Mouse (Mus musculus) thymus, postnatal 0 days (tissue): Measurements from ENCODE around the gene Unc5a. TPM values are rescaled to one million over a fixed set of nuclear protein-coding genes. Genes with fewer than 3 reads are reported as not detected.

ENCODE experiments used
- DNase-seq: peaks from one replicate; pipeline ENCODE4 v3.0.0-alpha.2; 2015; ENCODE audit warnings: low spot score
- polyA plus RNA-seq: library from polyadenylated mRNA; unstranded; fragments of >200 nt; fragmentation: Nextera tagmentation; extraction: Ambion mirVana; gene quantifications from 2 replicates; pipeline ENCODE4 v1.2.1, GENCODE M21; 2015

The Unc5a gene
- polyA plus RNA-seq, 1 experiment from 2014 or later, result 0.75 TPM

- no peak for DNase-seq
Measured at GRCm38 (mm10) chr13:55002090-55002489, 52.9 kb downstream of the Unc5a start.

DNA sequence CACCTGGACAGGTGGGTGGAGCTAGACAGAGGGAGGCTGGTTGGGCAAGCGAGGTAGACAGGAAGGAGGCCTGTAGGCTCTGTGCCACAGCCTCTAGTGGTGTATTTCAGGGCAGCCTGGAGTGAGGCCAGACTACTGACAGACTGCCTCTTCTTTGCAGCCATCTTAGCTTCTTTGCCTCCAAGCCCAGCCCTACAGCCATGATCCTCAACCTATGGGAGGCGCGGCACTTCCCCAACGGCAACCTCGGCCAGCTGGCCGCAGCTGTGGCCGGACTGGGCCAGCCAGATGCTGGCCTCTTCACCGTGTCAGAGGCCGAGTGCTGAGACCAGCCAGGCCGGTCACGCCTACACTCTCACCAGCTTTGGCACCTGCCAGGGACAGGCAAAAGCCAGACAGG is 55.4 kb downstream of the Unc5a start:
- DNase-seq, result no peak

GRCm38 (mm10) chr13:55005691-55006414 is 56.6 kb downstream of the Unc5a start:
- DNase-seq, result no peak

DNA sequence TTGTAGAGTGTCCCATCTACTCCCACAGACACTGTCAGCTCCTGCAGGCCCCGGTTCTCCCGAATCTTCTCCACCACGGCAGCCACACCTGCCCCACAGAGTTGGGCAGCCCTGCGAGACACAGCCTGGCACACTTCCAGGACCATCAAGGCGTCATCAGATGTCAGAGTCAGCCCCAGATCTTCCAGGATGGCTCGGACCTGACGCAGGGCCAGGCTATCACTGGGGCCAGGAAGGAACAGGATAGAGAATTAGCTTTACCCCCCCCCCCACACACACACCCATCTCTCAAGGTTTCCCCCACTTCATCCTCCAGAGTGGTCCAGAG is 57.2 kb downstream of the Unc5a start:
- DNase-seq, result no peak

DNA sequence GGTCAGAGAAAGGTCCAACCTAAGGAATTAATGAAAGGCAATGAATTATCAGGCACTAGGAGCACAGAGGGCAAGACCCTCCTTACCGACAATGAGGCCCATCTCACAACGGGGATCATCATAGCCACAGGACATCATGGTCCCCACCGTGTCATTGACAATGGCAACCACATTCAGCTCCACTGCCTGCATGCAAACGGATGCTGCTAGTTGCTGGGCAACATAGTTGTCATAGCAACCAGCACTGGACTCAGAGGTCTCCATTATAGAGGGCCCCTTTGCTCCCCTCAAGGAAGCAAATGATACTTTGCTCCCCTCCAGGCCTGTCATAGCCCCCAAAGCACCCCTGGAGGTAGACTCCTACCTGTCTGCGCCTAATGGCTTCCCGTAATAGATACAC is 59.4 kb downstream of the Unc5a start:
- no peak for DNase-seq

DNA sequence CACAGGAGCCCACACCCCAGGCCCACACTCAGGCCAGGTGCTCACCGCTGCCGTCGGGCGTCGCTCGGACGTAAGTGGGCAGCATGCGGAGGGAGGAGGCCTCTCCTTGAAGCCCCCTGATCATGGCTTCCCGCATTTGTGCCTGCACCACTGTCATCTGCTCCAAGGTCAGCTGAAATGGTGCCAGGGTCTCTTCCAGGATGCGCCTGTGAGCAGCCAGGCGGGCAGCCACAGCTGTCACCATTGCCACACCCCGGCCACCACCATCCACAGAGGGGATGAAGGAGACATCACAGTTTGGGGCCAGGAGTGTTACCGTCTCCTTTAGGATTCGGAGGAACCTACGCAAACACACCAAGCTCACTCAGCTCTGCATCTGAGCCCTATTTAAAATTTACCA is 61.9 kb downstream of the Unc5a start:
- DNase-seq, result no peak

GRCm38 (mm10) chr13:55011981-55012478 is 62.8 kb downstream of the Unc5a start:
- DNase-seq, result no peak

DNA sequence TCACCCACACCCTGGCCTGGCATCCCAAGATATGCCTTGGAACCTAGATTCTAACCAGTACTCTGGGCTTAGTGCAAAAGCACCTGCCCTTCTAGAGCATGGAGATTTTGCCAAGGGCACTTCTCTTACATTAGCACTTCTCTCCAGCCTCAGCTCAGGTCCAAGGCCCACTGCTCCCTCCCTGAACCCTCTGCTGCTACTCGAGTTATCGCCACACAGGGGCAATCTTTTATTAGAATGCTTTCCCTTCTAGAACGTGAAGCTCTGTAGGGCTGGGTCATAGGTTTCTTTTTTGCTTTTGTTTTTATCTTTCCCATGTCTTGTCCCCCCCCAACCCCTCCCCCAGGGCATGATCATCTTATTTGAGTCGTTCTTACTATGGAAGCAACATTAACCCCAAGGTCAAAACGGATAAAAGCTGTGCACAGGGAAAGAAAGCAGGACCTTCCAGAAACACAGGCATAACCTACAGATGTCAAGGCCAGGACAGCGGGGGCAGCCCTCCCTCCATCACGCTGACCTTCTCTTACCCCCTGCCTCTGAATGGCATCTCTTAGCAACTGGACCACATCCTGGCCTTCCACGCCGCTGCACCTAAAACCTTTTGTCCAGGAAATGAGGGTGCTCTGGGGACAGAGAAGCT is 64.6 kb downstream of the Unc5a start:
- no peak for DNase-seq

DNA sequence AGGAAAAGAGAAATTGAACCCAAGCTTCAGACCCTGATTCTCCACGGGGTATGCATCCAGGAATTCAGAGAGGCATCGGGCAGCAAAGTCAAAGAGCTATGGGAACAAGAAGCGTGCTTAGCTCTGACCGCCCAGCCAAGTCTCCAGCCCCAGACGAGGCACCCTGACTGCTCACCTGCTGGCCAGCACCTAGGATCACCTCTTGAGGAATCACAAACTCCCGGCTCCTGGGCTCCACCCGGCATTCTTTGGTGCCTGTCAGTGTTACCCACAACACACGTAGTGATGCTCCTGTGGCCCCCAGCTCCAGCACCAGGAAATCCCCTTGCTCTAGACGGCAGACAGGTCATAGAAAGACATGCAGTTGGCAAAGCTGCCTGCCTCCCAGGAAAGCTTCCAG is 65.2 kb downstream of the Unc5a start:
- DNase-seq, result no peak

DNA sequence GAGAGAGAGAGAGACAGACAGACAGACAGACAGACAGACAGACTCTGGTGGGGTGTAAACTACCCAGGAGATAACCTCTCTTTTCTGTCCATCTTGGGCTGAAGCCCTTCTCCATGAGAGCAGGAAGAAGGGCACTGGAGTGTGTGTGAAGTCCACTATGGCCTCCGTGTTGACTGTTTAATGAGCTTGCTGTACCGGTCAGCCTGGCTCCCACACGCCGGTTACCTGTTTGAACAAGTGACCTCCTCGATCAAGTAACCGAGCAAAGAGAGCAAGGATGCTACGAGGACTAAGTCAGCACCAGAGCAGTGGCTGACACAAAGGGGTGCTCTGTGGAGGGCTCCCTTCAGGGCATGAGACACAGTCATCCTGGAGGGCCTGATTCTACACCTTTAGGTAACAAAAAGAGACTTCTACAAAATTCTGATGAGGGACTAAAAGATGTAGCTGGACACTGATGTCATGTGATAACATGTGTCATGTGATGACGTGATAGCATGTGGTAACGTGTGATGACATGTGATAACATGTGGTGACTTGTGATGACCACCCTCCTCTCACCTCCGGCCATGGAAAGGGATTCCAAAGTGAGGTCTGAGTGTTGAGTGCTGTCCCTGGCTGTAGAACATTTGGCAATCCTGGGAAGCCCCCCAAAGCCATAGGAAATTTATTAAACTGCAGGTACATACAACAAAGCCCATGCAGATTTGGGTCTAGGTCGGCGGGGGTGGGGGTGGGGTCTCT is 68.1 kb downstream of the Unc5a start:
- no peak for DNase-seq

DNA sequence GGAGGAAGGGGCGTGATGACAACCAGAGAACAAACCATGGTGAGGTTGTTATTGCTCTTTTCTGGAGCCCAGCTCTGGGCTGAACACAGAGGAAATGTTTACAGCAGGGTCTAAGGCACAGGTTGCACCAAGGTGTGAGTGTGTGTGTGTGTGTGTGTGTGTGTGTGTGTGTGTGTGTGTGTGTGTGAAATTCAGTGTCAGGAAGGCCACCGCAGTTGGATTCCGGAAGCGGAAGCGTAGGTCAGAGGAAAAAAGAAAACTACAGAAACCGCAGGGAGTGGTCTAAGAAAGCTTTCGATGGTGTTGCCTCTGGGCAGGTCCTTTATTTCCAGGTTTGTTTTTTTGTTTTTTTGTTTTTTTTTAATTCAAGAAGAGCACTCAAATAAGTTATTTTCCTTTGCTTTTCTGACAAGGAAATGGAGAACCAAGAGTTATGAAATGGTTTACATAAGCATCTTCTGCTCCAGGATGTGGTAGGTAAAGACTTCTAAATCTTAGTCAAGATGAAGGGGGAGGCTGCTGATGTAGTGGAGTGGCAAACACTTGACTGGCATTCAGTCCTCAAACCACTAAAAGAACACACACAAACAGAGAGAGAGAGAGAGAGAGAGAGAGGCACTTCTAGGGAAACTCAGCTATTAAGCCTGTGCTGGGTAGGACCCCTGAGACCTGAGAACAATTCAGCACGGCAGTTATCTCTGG is 68.8 kb downstream of the Unc5a start:
- peak; percentile 2 for DNase-seq

DNA sequence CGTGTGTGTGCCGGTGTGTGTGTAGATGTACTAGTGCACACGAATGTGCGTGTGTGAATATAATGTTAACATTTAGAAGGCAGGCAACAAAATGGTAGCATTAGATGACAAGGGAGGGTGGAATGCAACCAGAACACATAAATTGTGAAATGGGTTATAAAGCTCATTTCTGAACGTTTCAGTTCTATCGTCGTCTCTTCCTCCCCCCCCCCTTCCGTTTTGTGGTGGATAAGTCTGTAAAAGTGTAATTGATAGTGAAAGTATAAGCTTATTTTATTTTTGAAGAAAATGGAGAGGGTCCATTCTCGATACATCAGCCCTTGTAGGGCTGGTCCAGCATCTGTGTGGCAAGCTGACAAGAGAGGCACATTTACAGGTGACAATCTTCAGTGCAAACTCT is 69.5 kb downstream of the Unc5a start:
- no peak for DNase-seq

- DNase-seq, result no peak
Measured at GRCm38 (mm10) chr13:55019181-55019580, 70.0 kb downstream of the Unc5a start.

- no peak for DNase-seq
Measured at GRCm38 (mm10) chr13:55020051-55020450, 70.8 kb downstream of the Unc5a start.

GRCm38 (mm10) chr13:55021194-55021779 is 72.1 kb downstream of the Unc5a start, which contains the start of gene Hk3:
Hk3 (minus strand) TSS chr13:55021385.
- no peak for DNase-seq

DNA sequence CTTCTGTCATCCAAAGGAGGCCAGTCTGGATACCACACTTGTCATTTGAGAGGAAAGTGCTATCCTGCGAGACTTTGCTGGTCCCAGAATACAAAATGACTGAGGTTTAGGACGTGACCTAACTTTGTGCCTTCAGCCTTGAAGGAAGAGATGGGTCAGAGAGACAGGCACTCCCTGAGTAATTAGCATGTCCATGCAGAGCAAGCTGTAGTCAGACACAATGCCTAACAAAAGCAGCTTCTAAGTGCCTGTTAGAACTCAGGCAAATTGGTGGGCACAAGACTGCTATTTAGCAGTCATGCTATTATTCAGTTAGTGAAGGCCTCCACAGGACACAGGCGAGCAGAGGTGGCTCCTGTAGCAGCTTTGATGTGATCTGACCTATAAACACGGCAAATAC is 73.0 kb downstream of the Unc5a start:
- no peak for DNase-seq

- DNase-seq, result no peak
Measured at GRCm38 (mm10) chr13:55022715-55023114, 73.5 kb downstream of the Unc5a start.

- no peak for DNase-seq
Measured at GRCm38 (mm10) chr13:55024215-55024614, 75.0 kb downstream of the Unc5a start.

- no peak for DNase-seq
Measured at GRCm38 (mm10) chr13:55040016-55040415, 90.8 kb downstream of the Unc5a start.

- no peak for DNase-seq
Measured at GRCm38 (mm10) chr13:55047706-55048105, 98.5 kb downstream of the Unc5a start.
